Mouse (Mus musculus) thymus, adult 2 months (tissue): ENCODE results near the gene Il9r.

Source experiments
- CTCF ChIP-seq: fragments of 200-500 bp; IDR thresholded peaks from 2 replicates; pipeline ENCODE4 v1.5.1; 2012; ENCODE audit warnings: mild to moderate bottlenecking, control low read depth, low read length, moderate library complexity, borderline replicate concordance; ENCODE audit not compliant: control insufficient read depth, poor library complexity, insufficient read depth; ENCODE audit errors: extremely low read depth
- POLR2A ChIP-seq: fragments of 200-500 bp; IDR thresholded peaks from 2 replicates; pipeline ENCODE4 v1.6.1; 2012; ENCODE audit warnings: mild to moderate bottlenecking, low read length, control low read depth, moderate library complexity; ENCODE audit not compliant: control insufficient read depth, poor library complexity, insufficient read depth; ENCODE audit errors: extremely low read depth

DNA sequence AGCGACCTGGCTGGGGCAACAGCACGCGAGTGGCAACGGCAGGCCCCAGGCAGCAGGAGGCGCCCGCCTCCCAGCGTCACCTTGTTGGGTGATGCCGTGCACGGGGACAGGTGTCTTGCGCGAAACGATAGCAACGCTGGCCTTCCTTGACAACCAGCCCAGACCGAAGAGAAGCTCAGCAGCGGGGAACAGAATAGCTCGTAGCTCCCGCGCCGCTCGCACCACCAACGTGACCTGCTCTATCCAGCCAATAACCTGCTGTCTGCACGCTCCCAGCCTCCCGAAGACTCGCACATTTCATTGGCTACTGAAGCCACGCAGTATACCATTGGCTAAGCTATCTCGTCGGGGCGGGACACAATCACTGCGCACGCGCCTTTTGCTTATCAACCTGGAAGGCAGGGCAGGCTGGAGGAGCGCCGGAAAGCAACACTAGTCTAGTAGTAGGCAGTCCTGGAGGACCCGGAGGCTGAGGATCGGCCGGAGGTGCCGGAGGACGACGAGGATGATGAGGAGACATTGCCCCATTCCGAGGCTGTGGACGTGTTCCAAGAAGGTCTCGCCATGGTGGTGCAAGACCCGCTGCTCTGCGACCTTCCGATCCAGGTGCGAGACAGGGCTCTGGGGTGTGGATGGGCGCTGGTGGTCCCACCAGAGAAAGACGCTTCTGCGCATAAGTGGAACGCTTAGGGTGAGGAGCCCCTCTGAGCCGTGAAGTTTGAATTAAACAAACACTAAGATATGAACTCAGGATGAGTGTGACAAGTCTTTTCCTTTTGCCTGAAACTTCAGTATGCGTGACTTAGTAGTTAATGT lies 5.2 kb upstream of the Il9r start, which contains the start of gene Snrnp25:
- TF ChIP-seq CTCF = peak; percentile 59; the same call in 1 of the 2 replicates
- TF ChIP-seq POLR2A = peak; percentile 84
